Mouse (Mus musculus): ENCODE measurements at regions not wholly inside any gene's neighbourhood (a gene's known extent, or its start where the extent isn't known, plus 50 kb on each side); places are given as distances from the start of the nearest gene placed in this dataset.

DNA sequence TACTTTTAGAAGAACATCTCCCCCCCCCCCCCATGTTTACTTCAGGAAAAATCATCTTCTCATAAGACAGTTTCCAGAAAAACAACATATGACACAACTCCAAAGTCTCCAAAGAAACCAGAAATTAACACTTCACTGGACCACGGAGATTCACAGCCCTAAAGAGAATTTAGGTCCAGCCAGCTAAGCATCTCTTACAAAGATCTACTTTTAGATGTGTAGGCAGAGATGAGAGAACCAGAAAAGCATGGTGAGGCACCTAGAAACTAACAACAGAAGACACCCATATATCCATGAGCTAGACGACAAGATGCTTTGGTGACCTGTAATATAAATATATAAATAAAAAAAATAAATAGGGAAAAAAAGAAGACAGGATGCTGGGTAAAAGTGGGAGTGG lies 105.2 kb upstream of the Hpf1 start:
- TF ChIP-seq TAL1 (conservative IDR thresholded peaks at IDR 0.05; ENCODE audit: low read depth, low read length) (no peak), GATA2 (IDR thresholded peaks at IDR 0.05; ENCODE audit: borderline replicate concordance, low read depth, low read length) (no peak), GATA1 (IDR thresholded peaks at IDR 0.05; ENCODE audit: borderline replicate concordance, low read length) (no peak), CTCF (IDR thresholded peaks at IDR 0.05; ENCODE audit: low read depth, low read length) (no peak), POLR2AphosphoS5 (IDR thresholded peaks at IDR 0.05; ENCODE audit: insufficient replicate concordance, low read depth, low read length) (no peak)

Data from G1E (cell line).